Mouse (Mus musculus) layer of hippocampus, adult 11-12 months (tissue): ENCODE results near the gene Mcrip1.
"Not testable (repeated sequence)": the region's sequence is repeated elsewhere in the genome, so short reads cannot be mapped to it uniquely, and the experiment has no call there.

ENCODE experiments used
- DNase-seq: peaks from one replicate; pipeline ENCODE4 v3.0.0; 2022; ENCODE audit warnings: low spot score

Mcrip1 gene

DNA sequence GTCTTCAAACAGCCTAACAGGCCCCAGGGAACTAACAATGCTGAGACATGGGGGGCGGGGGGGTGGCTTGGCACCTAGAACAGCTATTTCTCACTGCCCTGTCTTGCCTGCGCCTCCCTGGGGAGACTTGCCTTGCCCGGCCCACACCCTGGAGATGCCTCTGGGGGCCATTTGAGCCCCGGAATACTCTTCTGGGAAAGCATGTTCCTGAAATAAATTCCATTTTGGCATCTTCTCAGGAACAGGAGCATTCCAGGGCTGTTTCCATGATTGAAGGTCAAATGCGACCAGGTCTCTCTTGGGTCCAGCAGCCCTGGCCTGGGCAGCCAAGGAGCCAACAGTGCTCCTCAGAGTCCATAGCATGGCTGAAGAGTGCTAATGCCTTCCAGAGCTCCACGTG, 7.2 kb downstream of the Mcrip1 start:
- no peak for DNase-seq

DNA sequence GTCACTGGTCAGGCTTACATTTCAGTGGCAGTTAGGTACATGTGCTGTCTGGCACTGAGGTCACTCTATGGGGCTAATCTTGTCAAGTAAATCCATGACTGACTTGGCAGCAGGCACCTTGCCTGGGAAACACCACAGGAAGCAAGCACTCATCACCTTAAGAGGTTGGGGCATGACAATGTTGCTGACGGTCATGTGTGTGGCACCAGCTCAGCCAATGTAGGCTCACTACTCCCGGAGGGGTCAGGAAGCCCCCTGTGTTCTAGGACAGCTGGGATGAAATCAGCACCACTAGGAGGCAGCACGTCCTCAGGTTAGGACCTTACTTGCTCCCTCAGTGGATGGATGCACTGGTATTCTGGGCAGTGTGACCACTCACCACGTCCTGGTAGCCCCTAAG, 7.6 kb downstream of the Mcrip1 start:
- DNase-seq = no peak

DNA sequence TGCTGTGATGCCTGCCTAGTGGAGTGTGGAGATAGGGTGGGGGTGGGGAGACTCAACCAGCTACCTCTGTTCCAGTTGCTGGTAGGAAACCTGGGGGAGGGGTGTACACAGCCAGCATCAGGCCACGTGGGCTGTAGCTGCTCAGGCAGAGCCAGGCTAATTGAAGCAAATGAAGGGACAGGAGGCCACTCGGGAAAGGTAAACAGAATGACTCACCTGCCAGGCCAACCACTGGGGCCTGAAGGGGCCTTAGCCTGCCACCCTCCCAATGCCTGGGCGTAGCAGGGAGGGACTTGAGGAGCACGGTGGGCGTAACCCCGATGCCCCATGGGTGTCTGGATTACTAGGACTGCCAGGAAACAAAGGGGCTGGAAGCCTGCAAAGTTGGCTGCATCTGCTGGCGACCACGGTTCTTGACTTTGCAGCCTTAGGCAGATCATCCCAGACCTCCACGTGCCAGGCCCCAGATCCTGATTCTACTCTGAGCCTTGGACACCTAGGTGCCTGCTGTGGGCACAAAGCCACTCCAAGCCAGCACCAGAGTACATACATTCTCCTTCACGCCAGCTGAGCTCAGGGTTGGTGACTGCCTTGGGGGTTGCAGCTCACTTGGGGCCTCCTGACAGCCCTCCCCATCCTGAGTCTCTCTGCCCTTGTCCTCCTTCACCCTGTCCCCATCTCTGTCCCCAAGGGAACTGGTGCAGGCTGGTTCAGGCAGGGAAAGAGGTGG, 10.1 kb downstream of the Mcrip1 start:
- DNase-seq = no peak

DNA sequence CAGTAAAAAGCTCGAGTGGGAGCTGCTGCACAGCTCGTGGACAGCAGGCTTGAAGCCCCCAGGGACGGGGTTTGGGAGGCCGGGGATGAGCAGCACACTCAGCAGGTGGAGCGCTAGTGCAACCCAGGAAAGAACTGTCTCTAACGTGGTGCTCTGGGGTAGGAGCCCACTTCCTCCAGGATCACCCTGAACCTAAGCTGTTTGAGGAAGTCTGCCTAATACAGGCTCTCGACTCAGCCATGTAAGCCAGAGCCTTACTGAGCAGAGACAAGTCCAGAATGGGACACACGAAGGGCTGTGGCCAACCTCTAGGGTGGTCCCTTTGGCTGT, 10.6 kb downstream of the Mcrip1 start:
- no peak for DNase-seq

DNA sequence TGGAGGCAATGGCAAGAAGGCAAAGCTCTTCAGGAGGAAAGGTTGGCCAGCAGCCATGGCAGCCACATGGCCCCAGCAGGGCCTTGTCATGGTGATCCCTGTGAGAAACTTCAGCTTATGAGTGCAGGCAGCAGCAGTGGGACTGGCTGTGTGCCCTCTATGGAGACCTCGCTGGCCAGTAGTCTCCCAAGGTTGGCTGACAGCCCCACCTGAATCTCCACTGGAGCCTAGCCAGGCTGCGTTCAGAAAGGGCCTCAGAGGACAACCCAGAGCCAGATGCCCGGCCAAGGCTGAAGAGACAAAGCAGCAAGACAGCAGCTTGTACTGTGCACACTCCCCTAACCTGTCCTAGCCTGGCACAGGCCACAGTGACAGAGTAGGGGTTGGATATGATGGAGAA, 11.0 kb downstream of the Mcrip1 start:
- DNase-seq = no peak

DNA sequence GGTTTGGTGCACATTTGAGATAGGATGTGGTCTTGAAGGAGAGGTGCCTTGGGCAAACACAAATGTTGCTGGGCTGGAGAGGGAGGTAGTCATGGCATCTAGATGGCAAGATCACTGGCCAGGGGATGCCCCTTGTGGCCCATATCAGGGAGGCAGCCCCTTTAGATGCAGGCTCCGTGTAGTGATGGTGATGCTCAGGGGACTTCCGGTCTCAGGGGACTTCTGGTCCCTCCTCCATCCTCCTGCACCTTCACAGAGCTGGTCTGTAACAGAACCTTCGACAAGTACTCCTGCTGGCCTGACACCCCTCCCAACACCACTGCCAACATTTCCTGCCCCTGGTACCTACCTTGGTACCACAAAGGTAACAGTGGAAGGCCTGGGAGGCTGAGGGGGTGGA, 13.7 kb downstream of the Mcrip1 start:
- DNase-seq = no peak

DNA sequence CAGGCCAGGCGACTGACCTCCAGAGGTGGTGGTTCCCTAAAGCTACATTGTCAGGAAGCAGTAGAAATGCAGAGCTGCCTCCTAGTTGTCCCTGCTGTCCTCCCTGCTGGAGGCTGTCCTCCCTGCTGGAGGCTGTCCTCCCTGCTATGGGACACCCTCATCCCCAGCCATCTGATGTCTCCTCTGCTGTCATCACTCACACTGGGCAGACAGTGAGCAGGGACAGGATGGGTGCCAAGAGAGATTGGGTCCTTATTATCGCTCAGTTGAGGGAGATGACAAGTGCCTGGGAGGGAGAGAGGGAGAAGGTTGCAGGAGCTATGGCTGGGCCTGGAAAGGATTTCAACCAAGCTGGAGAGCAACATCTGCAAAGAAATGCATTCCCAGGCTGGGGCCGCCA, 14.4 kb downstream of the Mcrip1 start:
- no peak for DNase-seq

- no peak for DNase-seq
These were observed 15.4 kb downstream of the Mcrip1 start for GRCm38 (mm10) chr11:120534093-120534492.

GRCm38 (mm10) chr11:120531646-120532045, 17.9 kb downstream of the Mcrip1 start:
- DNase-seq = no peak

- no peak for DNase-seq
These were observed 19.2 kb downstream of the Mcrip1 start, which contains the start of gene Gcgr for GRCm38 (mm10) chr11:120530085-120530964. TSS of gene Gcgr (plus strand) at chr11:120530699.

GRCm38 (mm10) chr11:120528903-120529302, 20.6 kb downstream of the Mcrip1 start:
- no peak for DNase-seq

GRCm38 (mm10) chr11:120527690-120528354, 21.7 kb downstream of the Mcrip1 start:
- no peak for DNase-seq

GRCm38 (mm10) chr11:120525959-120526358, 23.6 kb downstream of the Mcrip1 start:
- no peak for DNase-seq

GRCm38 (mm10) chr11:120522581-120522980, 26.9 kb downstream of the Mcrip1 start:
- no peak for DNase-seq

DNA sequence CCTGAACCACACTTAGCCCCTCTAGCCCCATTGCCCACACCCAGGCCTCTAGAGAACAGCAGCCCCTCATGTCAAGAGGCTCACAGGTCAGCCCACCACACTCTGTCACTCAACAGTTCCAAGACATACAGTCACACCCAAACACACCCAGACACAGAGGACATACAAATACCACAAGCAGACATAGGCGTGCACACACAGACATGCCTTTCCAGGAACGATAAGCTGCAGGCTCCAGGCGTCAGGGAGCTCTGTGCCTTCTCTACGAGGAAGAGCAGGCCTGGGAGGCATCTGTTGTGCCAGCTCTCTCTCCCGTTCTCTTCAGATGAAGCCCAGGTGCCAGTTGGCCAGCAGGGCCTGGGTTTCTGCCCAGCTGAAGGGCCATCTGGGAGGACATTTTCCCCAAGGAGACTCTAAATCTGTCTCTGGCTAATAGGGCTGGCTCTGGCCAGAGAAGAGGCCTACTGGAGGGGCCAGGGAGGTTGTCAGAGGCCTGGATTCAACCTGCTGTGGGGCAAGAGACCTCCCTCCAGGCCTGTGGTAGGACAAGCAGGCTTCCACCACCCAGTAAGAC, 28.5 kb downstream of the Mcrip1 start:
- no peak for DNase-seq

DNA sequence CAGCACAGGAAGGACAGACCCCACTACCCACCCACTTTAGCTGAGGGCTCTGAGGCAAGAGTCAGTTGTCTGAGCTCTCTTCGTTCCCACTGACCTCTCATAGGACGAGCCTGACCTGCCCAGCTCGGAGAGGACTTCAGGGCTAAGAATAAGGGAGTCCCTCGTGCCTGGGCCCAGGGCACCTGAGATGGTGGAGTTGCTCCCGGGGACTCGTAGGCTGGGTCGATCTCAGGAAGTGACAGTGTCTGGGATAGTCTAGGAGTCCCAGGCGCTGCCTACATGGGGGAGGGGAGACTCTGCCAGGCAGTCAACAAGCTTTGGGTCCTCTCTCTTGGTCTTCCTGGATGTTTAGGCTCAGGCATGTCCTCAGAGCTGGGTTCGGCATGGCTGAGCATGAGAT, 29.0 kb downstream of the Mcrip1 start:
- DNase-seq = no peak

GRCm38 (mm10) chr11:120519738-120520137, 29.8 kb downstream of the Mcrip1 start:
- peak; percentile 28 for DNase-seq

DNA sequence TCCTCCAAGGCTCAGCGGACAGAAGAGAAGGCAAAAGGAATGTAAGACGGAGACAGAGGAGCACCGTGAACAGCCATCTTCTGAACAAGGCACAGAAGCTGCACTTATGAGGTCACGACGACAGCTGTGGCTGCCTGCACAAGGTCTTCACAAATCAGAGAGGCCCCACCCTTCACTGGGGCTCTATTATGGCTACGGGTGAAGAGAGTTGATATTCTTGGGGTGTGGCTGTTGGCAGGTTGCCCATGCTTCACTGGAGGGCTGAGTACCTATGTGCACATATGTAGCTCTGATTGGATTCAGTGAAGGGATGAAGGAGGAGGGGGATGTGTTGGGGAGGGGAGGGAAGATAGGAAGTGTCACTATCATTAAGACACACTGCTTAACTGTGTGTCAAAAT, 31.0 kb downstream of the Mcrip1 start:
- no peak for DNase-seq

- DNase-seq = peak; percentile 67
These were observed 31.5 kb downstream of the Mcrip1 start for GRCm38 (mm10) chr11:120518027-120518426.

GRCm38 (mm10) chr11:120517147-120517546, 32.4 kb downstream of the Mcrip1 start:
- no peak for DNase-seq

- DNase-seq = peak; percentile 84
These were observed 33.9 kb downstream of the Mcrip1 start for GRCm38 (mm10) chr11:120515611-120516010.

- DNase-seq = not testable (repeated sequence)
These were observed 35.3 kb downstream of the Mcrip1 start for GRCm38 (mm10) chr11:120514262-120514661.
